Mouse (Mus musculus): ENCODE results near the gene Gm8439.
A peak's percentile ranks its signal among the peaks of the same experiment; 100 is the strongest.

The Gm8439 gene

GRCm38 (mm10) chr4:120612304-120613080 lies 23.9 kb downstream of the Gm8439 start:
- peak; percentile 70 for DNase-seq (ENCODE audit: low spot score)

- DNase-seq (ENCODE audit: low spot score), result peak; percentile 66
Observed at GRCm38 (mm10) chr4:120613691-120614329, 25.3 kb downstream of the Gm8439 start.

GRCm38 (mm10) chr4:120614644-120615043 lies 26.1 kb downstream of the Gm8439 start:
- no peak for DNase-seq (ENCODE audit: low spot score)

- DNase-seq (ENCODE audit: low spot score), result peak; percentile 61
Observed at GRCm38 (mm10) chr4:120615528-120616081, 27.1 kb downstream of the Gm8439 start.

GRCm38 (mm10) chr4:120616199-120617025 lies 27.9 kb downstream of the Gm8439 start:
- DNase-seq (ENCODE audit: low spot score), result peak; percentile 56

- peak; percentile 59 for DNase-seq (ENCODE audit: low spot score)
Observed at GRCm38 (mm10) chr4:120627728-120628127, 39.2 kb downstream of the Gm8439 start.

GRCm38 (mm10) chr4:120630218-120630931 lies 41.8 kb downstream of the Gm8439 start:
- DNase-seq (ENCODE audit: low spot score), result no peak

GRCm38 (mm10) chr4:120631828-120632227 lies 43.3 kb downstream of the Gm8439 start:
- no peak for DNase-seq (ENCODE audit: low spot score)

- DNase-seq (ENCODE audit: low spot score), result no peak
Observed at GRCm38 (mm10) chr4:120635351-120635750, 46.8 kb downstream of the Gm8439 start.

GRCm38 (mm10) chr4:120641946-120642345 lies 53.4 kb downstream of the Gm8439 start:
- no peak for DNase-seq (ENCODE audit: low spot score)

GRCm38 (mm10) chr4:120643899-120644298 lies 55.4 kb downstream of the Gm8439 start:
- no peak for DNase-seq (ENCODE audit: low spot score)

- no peak for DNase-seq (ENCODE audit: low spot score)
Observed at GRCm38 (mm10) chr4:120649369-120650207, 61.0 kb downstream of the Gm8439 start.

- no peak for DNase-seq (ENCODE audit: low spot score)
Observed at GRCm38 (mm10) chr4:120650208-120650592, 61.7 kb downstream of the Gm8439 start.

GRCm38 (mm10) chr4:120655898-120656297 lies 67.4 kb downstream of the Gm8439 start:
- no peak for DNase-seq (ENCODE audit: low spot score)

All from ovary, adult 18-20 months (tissue).